Mouse (Mus musculus): Measurements from ENCODE around the gene Folr1.

Gene Folr1

DNA sequence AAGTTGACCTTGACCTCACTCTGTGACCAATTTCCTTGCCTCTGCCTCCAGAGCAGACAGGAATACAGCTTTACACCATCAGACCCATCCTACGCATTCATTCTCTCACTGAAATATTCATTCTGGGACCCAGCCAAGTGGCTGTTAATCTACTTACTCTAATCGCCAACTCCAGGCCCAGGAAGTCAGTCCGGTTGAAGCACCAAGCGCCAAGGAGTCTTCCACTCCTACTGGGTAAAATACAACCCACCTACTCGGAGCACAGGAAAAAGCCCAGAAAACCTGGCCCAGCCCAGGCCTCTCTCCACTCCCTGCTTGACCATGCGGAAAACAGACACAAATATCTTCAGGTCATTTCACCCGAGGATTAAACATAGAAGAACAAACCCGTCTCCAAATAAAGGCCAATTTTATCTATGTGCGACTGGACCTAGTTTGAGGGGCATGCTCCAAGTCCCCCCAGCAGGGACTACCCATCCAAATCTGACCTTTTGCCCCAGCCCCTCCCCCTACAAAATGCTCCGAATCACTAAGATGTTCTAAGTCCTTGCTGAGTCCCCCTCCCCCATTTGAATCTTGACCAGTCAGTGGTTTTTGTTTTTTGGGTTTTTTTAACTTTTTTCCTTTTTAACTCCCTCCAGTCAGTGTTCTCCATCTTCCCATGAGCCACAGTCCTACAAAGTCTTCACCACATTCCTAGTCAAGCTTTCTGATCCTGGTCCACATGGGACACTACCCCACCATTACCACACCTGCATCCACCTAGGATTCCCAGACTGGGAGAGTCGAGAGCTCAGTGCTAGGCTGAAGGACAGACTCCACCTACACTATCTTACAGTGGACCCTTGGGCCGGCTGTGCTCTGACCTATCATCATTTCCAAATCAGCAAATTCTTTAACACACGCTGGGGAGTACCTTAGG, 2.1 kb downstream of the Folr1 start:
- DNase-seq (ENCODE audit: low read depth, low spot score), result no peak

GRCm38 (mm10) chr7:101867482-101867881, 3.1 kb downstream of the Folr1 start:
- DNase-seq (ENCODE audit: low read depth, low spot score), result no peak

DNA sequence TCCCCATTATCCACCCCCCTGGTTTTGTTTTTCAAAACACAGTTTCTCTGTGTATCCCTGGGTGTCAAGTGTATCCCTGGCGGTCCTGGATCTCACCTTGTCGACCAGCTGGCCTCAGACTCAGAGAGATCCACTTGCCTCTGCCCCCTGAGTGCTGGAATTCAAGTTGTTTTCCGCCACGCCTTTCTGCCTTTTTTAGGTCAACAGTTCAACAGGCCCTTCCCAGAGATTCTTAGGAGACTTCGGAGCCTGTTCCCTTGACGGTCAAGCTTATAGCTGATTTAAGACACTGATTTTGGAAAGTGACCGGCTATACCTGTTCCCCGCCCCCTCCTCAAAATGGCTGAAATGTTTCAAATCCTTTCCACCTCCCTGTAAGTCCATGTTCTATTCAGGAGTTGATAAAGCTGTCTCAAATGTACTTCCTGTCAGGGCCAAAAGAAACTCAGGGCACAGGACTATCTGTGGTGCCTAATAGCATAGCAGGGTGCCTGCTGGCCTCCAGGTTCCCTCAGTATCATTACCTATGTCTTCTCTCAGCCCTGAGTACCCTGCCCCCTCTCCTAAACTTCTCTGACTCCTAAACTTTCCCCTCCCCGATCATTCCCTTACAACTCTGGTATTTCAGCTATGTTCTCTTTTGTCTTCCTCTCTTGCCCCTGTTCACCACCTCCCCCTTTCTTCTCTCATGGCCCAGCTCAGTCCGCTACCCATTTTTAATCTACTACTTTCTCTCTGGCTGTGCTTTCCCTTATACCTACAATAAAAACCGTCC, 3.9 kb downstream of the Folr1 start:
- DNase-seq (ENCODE audit: low read depth, low spot score), result no peak

- DNase-seq (ENCODE audit: low read depth, low spot score), result no peak
Measured at GRCm38 (mm10) chr7:101863415-101863814, 7.2 kb downstream of the Folr1 start, which contains the start of gene Anapc15. TSS of gene Anapc15 (plus strand) at chr7:101863715.

DNA sequence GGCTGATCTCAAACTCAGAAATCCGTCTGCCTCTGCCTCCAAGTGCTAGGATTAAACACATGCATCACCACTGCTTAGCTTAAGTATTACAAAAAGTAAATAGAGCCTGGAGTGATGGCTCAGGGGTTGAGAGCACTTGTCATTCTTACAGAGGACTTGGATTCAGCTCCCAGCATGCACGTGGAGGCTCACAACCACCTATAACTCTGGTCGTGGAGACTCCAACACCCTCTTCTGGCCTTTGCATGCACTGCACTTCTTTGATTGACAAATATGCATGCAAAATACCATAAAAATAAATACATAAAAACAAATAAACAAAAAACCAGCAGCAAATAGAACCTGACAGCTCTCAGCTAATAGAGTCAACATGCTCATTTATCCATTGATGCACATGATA, 8.3 kb downstream of the Folr1 start:
- no peak for DNase-seq (ENCODE audit: low read depth, low spot score)

DNA sequence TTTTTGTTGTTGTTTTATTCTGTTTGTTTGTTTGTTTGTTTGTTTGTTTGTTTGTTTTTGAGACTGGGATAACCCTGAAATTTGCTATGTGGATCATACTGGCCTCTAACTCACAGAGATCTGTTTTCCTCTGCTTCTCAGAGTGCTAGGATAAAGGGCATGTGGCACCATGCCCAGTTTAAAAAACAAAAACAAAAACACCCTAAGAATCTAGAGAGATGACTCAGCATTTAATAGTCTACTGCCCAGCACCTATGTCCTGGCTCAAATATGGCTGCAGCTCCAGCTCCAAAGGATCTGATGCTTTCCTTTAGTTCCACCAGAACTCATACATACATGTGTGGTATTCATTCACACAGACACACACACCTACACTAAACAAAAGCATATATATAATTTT, 9.6 kb downstream of the Folr1 start:
- DNase-seq (ENCODE audit: low read depth, low spot score), result no peak

DNA sequence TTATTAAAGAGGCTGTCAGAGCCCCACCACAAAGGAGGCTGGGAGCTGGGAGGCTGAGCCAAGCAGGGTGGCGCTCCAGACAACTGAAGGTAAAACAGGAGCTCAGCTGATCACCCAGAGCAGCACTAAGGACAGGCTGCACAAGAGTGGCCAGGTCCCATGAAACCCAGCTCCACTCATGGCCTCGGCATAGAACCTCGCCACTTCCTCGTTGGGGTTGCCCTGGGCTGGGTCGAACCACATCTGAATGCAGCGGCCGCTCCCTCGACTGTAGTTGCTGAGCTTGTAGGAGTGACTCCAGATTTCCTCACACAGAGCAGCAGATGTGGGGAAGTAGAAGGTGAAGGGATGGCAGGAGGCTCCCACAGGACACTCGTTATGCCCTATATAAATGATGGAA, 12.2 kb downstream of the Folr1 start:
- DNase-seq (ENCODE audit: low read depth, low spot score), result no peak

GRCm38 (mm10) chr7:101857094-101857493, 13.5 kb downstream of the Folr1 start, which contains the start of gene Folr2:
TSS of gene Folr2 (minus strand) at chr7:101857194.
- no peak for DNase-seq (ENCODE audit: low read depth, low spot score)

- DNase-seq (ENCODE audit: low read depth, low spot score), result no peak
Measured at GRCm38 (mm10) chr7:101853816-101854215, 16.8 kb downstream of the Folr1 start.

DNA sequence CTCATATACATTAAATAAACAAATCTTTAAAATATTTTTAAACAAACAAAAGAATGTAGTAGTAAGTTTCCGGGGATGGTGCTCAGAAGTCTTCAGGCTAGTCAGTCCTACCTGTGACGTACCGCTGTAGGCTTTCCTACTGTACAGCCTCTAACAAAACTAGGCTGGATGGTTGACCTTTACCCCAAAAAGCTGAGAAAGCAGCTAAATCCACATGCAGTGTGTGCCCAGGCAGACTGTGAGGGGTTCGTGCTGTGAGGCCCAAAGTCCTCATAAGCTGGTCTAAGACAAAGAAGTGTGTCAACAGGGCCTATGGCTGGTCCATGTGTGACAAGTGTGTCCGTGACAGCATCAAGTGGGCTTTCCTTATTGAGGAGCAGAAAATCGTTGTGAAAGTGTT, 17.7 kb downstream of the Folr1 start:
- no peak for DNase-seq (ENCODE audit: low read depth, low spot score)

- no peak for DNase-seq (ENCODE audit: low read depth, low spot score)
Measured at GRCm38 (mm10) chr7:101851689-101852088, 18.9 kb downstream of the Folr1 start.

GRCm38 (mm10) chr7:101847934-101848333, 22.7 kb downstream of the Folr1 start:
- DNase-seq (ENCODE audit: low read depth, low spot score), result no peak

- DNase-seq (ENCODE audit: low read depth, low spot score), result no peak
Measured at GRCm38 (mm10) chr7:101844186-101844585, 26.4 kb downstream of the Folr1 start.

DNA sequence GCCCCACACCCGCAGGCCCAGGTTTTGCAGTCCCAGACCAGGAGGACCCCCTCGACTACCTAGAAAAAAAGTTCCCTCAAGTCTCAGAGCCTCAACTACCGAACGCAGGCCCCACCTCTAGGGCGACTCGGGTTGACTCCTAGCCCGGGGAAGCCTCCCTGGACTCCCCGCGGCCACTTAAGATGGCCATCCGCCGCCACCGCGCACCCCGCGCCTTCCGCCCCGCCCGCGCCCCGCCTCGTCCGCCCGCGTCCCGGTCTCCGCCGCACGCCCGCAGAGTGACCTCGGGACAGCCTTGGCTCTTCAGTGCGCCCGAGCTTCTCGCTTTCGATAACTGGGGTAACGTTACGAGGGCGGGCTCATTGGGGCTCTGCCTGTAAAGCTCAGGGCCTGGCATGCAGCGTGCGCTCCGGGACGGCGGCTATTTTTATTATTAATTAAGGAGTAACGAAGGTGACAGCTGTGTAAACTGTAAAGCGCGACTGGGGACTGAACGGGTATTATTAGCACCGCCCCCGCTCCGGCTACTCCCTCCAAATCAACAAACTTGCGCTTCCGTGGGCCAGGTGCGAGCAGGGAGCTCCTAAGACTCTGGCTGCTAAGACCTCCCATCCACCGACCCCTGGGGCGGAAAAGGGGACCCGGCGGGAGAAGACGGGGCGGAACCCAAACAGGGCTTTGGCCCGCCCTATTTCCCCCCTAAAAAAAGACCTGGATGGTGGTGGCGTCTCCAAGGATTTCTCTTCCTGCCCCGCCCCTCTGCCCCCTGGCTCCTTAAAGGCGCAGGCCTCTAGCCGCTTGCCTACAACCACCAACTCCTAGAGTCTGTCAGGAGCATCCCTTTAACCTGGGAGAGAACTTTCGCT, 32.7 kb downstream of the Folr1 start, which contains the start of gene Inppl1:
Gene Inppl1 (minus strand): TSS at position 624 of the 866 bp plus-strand sequence.
- DNase-seq (ENCODE audit: low read depth, low spot score), result peak; percentile 90

- DNase-seq (ENCODE audit: low read depth, low spot score), result no peak
Measured at GRCm38 (mm10) chr7:101837154-101837605, 33.4 kb downstream of the Folr1 start.

DNA sequence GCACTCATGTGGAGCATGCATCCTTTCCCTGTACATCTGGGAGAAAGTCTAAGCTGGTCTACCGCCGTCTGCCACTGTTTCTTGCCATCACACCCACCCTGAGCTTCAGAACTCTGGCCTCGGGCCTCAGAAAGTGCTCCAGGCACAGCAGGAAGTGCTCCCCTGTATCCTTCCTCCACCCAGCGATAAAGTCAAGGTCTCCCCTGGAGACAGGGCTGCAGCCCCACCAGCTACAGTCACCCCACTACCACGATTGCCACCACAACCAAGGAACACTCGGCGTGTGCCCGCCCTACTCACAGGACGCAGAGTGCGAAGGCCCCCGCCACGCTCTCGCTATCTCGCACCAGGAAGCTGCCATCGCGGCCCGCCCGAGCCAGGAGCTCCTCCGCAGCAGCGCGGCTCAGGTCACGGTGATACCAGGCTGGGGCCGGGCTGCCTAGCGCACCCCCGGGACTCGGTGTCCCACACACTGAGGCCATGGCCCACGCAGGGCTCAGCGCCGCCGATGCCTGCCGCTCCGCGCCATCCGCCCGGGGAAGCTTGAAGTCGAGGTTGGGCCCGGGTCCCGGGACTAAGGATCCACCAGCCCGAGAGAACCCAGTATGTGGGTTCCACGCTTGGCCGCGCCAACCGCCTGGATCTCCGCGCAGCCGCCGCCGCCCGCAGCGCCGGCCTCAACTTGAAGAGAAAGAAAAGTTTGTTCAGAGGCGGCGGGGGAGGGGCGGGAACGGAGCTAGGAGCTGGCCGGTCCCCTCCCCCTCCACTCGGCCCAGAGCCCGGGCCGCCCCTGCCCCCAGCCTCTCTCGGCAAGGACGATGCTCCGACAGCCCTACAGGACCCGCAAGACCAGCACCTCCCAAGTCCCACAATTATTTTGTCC, 34.1 kb downstream of the Folr1 start:
- DNase-seq (ENCODE audit: low read depth, low spot score), result peak; percentile 69

DNA sequence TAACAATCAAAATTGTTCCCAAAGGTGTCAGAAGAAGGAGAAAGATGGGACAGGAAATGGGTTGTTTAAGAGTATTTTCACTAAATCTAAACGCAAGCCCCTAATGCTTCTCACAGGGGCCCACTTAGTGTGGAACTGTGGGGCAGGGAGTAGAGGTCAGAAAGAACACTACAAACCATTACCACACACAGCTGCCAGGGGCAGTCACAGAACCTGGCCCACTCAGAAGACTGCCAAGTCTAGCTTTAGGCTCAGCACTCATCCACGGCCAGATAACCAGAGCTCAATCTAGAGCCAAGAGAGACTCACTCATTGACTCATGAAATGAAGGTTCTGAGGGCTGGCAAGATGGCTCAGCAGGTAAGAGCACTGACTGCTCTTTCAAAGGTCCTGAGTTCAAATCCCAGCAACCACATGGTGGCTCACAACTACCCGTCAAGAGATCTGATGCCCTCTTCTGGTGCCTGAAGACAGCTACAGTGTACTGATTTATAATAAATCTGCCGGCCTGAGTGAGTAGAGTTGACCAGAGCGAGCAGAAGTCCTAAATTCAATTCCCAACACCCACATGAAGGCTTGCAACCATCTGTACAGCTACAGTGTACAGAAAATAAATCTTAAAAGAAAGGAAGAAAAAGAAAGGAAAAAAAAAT, 35.0 kb downstream of the Folr1 start:
- DNase-seq (ENCODE audit: low read depth, low spot score), result no peak

GRCm38 (mm10) chr7:101834903-101835302, 35.7 kb downstream of the Folr1 start:
- no peak for DNase-seq (ENCODE audit: low read depth, low spot score)

GRCm38 (mm10) chr7:101833916-101834584, 36.5 kb downstream of the Folr1 start:
- DNase-seq (ENCODE audit: low read depth, low spot score), result no peak

Data from mesoderm, embryonic 11.5 days (tissue).